Mouse (Mus musculus) erythroblast, embryonic 14.5 days (primary cell): ENCODE results near the gene Cdk14.

Source experiments
- GATA1 ChIP-seq: IDR thresholded peaks from 2 replicates; pipeline ENCODE4 v1.6.1; 2012; ENCODE audit warnings: low read length, inconsistent platforms, mixed read lengths
- TAL1 ChIP-seq: IDR thresholded peaks from 3 replicates; pipeline ENCODE4 v1.6.1; 2012; ENCODE audit warnings: low read length, inconsistent platforms, mixed read lengths

DNA sequence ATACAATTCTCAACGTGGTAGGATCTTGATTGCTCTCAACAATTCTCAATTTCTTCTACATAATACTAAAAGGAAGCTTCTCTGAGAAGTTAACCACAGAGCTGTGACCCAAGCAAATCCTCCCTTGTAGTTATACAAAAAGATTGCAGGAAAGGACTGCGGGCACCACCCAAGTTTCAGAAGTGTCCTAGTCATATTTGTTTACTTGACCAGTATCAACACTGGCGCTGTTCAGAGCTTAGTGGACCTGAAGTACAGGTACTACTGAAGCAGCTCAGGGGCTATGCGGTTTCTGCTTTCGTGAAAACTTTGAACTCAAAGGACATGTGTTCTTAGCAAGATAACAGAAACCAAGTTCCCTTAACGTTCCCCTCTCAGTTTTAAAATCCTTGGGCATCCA lies 172.4 kb downstream of the Cdk14 start:
- TF ChIP-seq GATA1, result no peak
- TF ChIP-seq TAL1, result no peak
